Mouse (Mus musculus) right cerebral cortex, postnatal 36 days (tissue): ENCODE measurements around the gene Kcnh3.
A peak's percentile ranks its signal among the peaks of the same experiment; 100 is the strongest.
"Not testable (repeated sequence)": the region's sequence is repeated elsewhere in the genome, so short reads cannot be mapped to it uniquely, and the experiment has no call there.

Experiments used
- DNase-seq, 2 experiments: peaks; one replicate each; pipeline ENCODE4 v3.0.0; 2022; ENCODE audit warnings: low spot score in 2 of 2, mixed read lengths in 1 of 2

Gene Kcnh3

GRCm38 (mm10) chr15:99240129-99240528 lies 15.5 kb downstream of the Kcnh3 start:
- no peak for DNase-seq

- DNase-seq: no peak
Observed at GRCm38 (mm10) chr15:99241249-99241648, 16.6 kb downstream of the Kcnh3 start.

- DNase-seq: no peak
Observed at GRCm38 (mm10) chr15:99242045-99242444, 17.4 kb downstream of the Kcnh3 start.

GRCm38 (mm10) chr15:99246736-99247135 lies 22.1 kb downstream of the Kcnh3 start:
- DNase-seq: not testable (repeated sequence)

GRCm38 (mm10) chr15:99248972-99249371 lies 24.3 kb downstream of the Kcnh3 start:
- DNase-seq: peak; percentile 80 to 88

- DNase-seq: no peak
Observed at GRCm38 (mm10) chr15:99249938-99250337, 25.3 kb downstream of the Kcnh3 start.

GRCm38 (mm10) chr15:99251111-99251510 lies 26.4 kb downstream of the Kcnh3 start:
- not testable (repeated sequence) for DNase-seq

GRCm38 (mm10) chr15:99251626-99252380 lies 27.1 kb downstream of the Kcnh3 start, which contains the start of gene Mcrs1:
TSS of gene Mcrs1 (minus strand) at chr15:99251961.
- peak; percentile 97 for DNase-seq

- no peak for DNase-seq
Observed at GRCm38 (mm10) chr15:99252381-99253174, 27.9 kb downstream of the Kcnh3 start.

GRCm38 (mm10) chr15:99253175-99253479 lies 28.5 kb downstream of the Kcnh3 start:
- DNase-seq: not testable (repeated sequence)

- DNase-seq: no peak
Observed at GRCm38 (mm10) chr15:99253772-99254171, 29.1 kb downstream of the Kcnh3 start.

GRCm38 (mm10) chr15:99254477-99255005 lies 29.9 kb downstream of the Kcnh3 start:
- no peak for DNase-seq

GRCm38 (mm10) chr15:99255241-99255749 lies 30.6 kb downstream of the Kcnh3 start:
- DNase-seq: no peak

GRCm38 (mm10) chr15:99259167-99259729 lies 34.6 kb downstream of the Kcnh3 start:
- no peak for DNase-seq

GRCm38 (mm10) chr15:99259730-99260252 lies 35.1 kb downstream of the Kcnh3 start:
- DNase-seq: no peak

- no peak for DNase-seq
Observed at GRCm38 (mm10) chr15:99262702-99263101, 38.0 kb downstream of the Kcnh3 start.

GRCm38 (mm10) chr15:99264363-99264762 lies 39.7 kb downstream of the Kcnh3 start:
- no peak for DNase-seq

GRCm38 (mm10) chr15:99265679-99266078 lies 41.0 kb downstream of the Kcnh3 start:
- DNase-seq: peak in 1 of 2 experiments; percentile 52

GRCm38 (mm10) chr15:99276095-99276494 lies 51.4 kb downstream of the Kcnh3 start:
- no peak for DNase-seq

GRCm38 (mm10) chr15:99278271-99278670 lies 53.6 kb downstream of the Kcnh3 start:
- DNase-seq: no peak

GRCm38 (mm10) chr15:99283456-99283855 lies 58.8 kb downstream of the Kcnh3 start:
- no peak for DNase-seq
